9 mouse cellular contexts compared by ENCODE assay signal in the genomic region with DNA sequence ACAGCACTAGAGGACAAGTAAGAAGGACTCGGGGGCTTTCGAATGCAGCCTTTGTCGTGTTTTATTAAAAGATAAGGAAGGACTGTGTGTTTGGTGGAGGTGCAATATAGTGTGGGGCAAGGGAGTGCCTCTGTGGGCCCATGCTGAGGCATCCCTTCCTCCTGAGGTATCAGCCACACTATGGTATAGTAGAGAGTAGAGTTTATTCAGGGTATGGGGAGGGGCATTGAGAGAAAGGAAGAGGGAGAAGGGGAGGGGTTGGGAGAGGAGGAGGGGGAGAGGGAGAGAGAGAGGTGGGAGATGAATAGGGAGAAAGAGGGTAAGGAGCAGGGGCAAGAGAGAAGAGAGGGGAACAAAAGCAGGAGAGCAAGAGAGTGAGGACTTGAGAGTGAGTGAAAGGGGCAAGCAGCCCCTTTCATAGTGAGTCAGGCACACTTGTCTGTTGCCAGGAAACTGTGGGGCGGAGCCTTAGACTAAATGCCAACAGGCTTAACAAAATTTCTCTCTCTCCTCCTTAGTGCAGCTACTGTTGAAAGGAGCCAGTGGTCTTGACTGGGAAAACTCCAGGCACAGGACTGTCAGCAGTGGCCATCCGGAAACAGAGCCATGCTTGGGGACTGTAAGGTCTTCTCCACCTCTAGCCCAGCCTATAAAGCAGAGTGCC.
DNase-seq lines count a peak whose midpoint lies in the region; ATAC-seq and TF ChIP-seq lines count a peak whose summit lies in the region.
"Had no signal": no experiment of that assay in that cellular context is flagged by ENCODE, and none has a peak within 500 bp of the region (broad histone marks: within the 10 kb centered on the region; RNA-seq: fewer than 3 reads in every experiment).

No protein-coding gene starts in this region.

- H3K27ac ChIP-seq in lung, embryonic 16.5 days (ENCODE audit: low read length): no peak overlapping the region
- no peak overlapping the region for H3K27ac ChIP-seq in lung, postnatal 0 days (ENCODE audit: low read length)
- peak overlapping the region; percentile 85 for H3K27ac ChIP-seq in forebrain, embryonic 12.5 days
- peak overlapping the region; percentile 61; the same call in 1 of the 2 replicates for H3K27ac ChIP-seq in hindbrain, embryonic 15.5 days (replicated peaks)
- peak overlapping the region; percentile 1; the same call in 1 of the 2 replicates for H3K27ac ChIP-seq in stomach, embryonic 16.5 days (ENCODE audit: low read length)
- H3K27ac ChIP-seq: liver, embryonic 14.5 days had no signal

- peaks cover 5% of the 10 kb centered on the region for H3K4me1 ChIP-seq in lung, embryonic 16.5 days (replicated peaks; ENCODE audit: control insufficient read depth, insufficient read depth, low read length)
- H3K4me1 ChIP-seq in lung, postnatal 0 days (ENCODE audit: insufficient read depth, low read depth, low read length): no peaks in the 10 kb centered on the region
- H3K4me1 ChIP-seq in forebrain, embryonic 12.5 days: peaks cover 19% of the 10 kb centered on the region
- peaks cover 12% of the 10 kb centered on the region for H3K4me1 ChIP-seq in hindbrain, embryonic 15.5 days (replicated peaks)
- no peaks in the 10 kb centered on the region for H3K4me1 ChIP-seq in stomach, embryonic 16.5 days (ENCODE audit: control insufficient read depth, insufficient read depth, low read length)

- no peaks in the 10 kb centered on the region for H3K27me3 ChIP-seq in lung, embryonic 16.5 days (ENCODE audit: control insufficient read depth, insufficient read depth, low read depth, low read length)
- H3K27me3 ChIP-seq in lung, postnatal 0 days (replicated peaks; ENCODE audit: insufficient read depth, low read length): no peaks in the 10 kb centered on the region
- no peaks in the 10 kb centered on the region for H3K27me3 ChIP-seq in forebrain, embryonic 12.5 days
- H3K27me3 ChIP-seq in hindbrain, embryonic 15.5 days: no peaks in the 10 kb centered on the region
- no peaks in the 10 kb centered on the region for H3K27me3 ChIP-seq in stomach, embryonic 16.5 days (ENCODE audit: control insufficient read depth, insufficient read depth, low read length)

- no peak overlapping the region for H3K4me2 ChIP-seq in lung, embryonic 16.5 days (ENCODE audit: low read depth, low read length)
- H3K4me2 ChIP-seq in lung, postnatal 0 days (replicated peaks; ENCODE audit: low read depth, low read length): no peak overlapping the region
- H3K4me2 ChIP-seq in forebrain, embryonic 12.5 days: peak overlapping the region; percentile 35
- no peak overlapping the region for H3K4me2 ChIP-seq in hindbrain, embryonic 15.5 days
- no peak overlapping the region for H3K4me2 ChIP-seq in stomach, embryonic 16.5 days (ENCODE audit: low read depth, low read length)

- no peak overlapping the region for H3K9ac ChIP-seq in lung, embryonic 16.5 days (ENCODE audit: low read length)
- H3K9ac ChIP-seq in lung, postnatal 0 days (replicated peaks; ENCODE audit: low read depth): no peak overlapping the region
- H3K9ac ChIP-seq in forebrain, embryonic 12.5 days: no peak overlapping the region
- H3K9ac ChIP-seq in hindbrain, embryonic 15.5 days: no peak overlapping the region
- no peak overlapping the region for H3K9ac ChIP-seq in stomach, embryonic 16.5 days (ENCODE audit: low read length)
- H3K9ac ChIP-seq: liver, embryonic 14.5 days had no signal

- H3K4me3 ChIP-seq in lung, embryonic 16.5 days (ENCODE audit: low read length): no peak overlapping the region
- H3K4me3 ChIP-seq in lung, postnatal 0 days (ENCODE audit: low read depth, low read length): no peak overlapping the region
- H3K4me3 ChIP-seq in forebrain, embryonic 12.5 days (replicated peaks): no peak overlapping the region
- H3K4me3 ChIP-seq in hindbrain, embryonic 15.5 days: no peak overlapping the region
- no peak overlapping the region for H3K4me3 ChIP-seq in stomach, embryonic 16.5 days (replicated peaks; ENCODE audit: low read length)

- H3K36me3 ChIP-seq in lung, embryonic 16.5 days (ENCODE audit: control insufficient read depth, insufficient read depth, low read length): no peaks in the 10 kb centered on the region
- no peaks in the 10 kb centered on the region for H3K36me3 ChIP-seq in lung, postnatal 0 days (ENCODE audit: insufficient read depth, low read length)
- H3K36me3 ChIP-seq in forebrain, embryonic 12.5 days (replicated peaks): no peaks in the 10 kb centered on the region
- H3K36me3 ChIP-seq in hindbrain, embryonic 15.5 days: no peaks in the 10 kb centered on the region
- H3K36me3 ChIP-seq in stomach, embryonic 16.5 days (ENCODE audit: control insufficient read depth, insufficient read depth, low read length): no peaks in the 10 kb centered on the region

- TF ChIP-seq EP300 in lung, postnatal 0 days (IDR thresholded peaks at IDR 0.05): no peak

- ATAC-seq in lung, embryonic 16.5 days (ENCODE audit: low read depth): peak; percentile 61
- no peak for ATAC-seq in lung, postnatal 0 days
- peak; percentile 95 for ATAC-seq in forebrain, embryonic 12.5 days (ENCODE audit: low FRiP score)
- ATAC-seq in hindbrain, embryonic 15.5 days (ENCODE audit: low FRiP score, low read depth): peak; percentile 69; the same call in 1 of the 2 replicates
- ATAC-seq in stomach, embryonic 16.5 days (ENCODE audit: insufficient read depth, low FRiP score): no peak

- WGBS in lung, embryonic 16.5 days: 50% methylated on average over 5 of the region's 5 CpGs
- WGBS in lung, postnatal 0 days: 52% methylated on average over 5 of the region's 5 CpGs
- 31% methylated on average over 5 of the region's 5 CpGs for WGBS in forebrain, embryonic 12.5 days
- WGBS in hindbrain, embryonic 15.5 days: 57% methylated on average over 5 of the region's 5 CpGs
- WGBS in stomach, embryonic 16.5 days: 66% methylated on average over 5 of the region's 5 CpGs

- no peak for DNase-seq in lung, postnatal 0 days (ENCODE audit: low spot score)
- DNase-seq in urinary bladder, postnatal 36 days (ENCODE audit: low spot score in 2 of 2): no peak
- DNase-seq in kidney, adult 8-10 months: no peak
- DNase-seq: gastrocnemius, postnatal 14 days had no signal

- H3K9me3 ChIP-seq in lung, embryonic 16.5 days (ENCODE audit: control insufficient read depth, low read length): no peaks in the 10 kb centered on the region
- no peaks in the 10 kb centered on the region for H3K9me3 ChIP-seq in lung, postnatal 0 days (ENCODE audit: low read length)
- no peaks in the 10 kb centered on the region for H3K9me3 ChIP-seq in forebrain, embryonic 12.5 days
- H3K9me3 ChIP-seq in hindbrain, embryonic 15.5 days: no peaks in the 10 kb centered on the region
- no peaks in the 10 kb centered on the region for H3K9me3 ChIP-seq in stomach, embryonic 16.5 days (replicated peaks; ENCODE audit: control insufficient read depth, low read length)

- no peak for TF ChIP-seq CTCF in lung, postnatal 0 days (IDR thresholded peaks at IDR 0.05)

Comparison
In these comparisons a context has a peak if more than half of its experiments do, and no peak if none do; other contexts are left out.
1. ATAC-seq: peak in lung, embryonic 16.5 days (single experiment), forebrain, embryonic 12.5 days (single experiment) and hindbrain, embryonic 15.5 days (single experiment); none in lung, postnatal 0 days (single experiment) and stomach, embryonic 16.5 days (single experiment).
2. H3K27ac ChIP-seq: peak in forebrain, embryonic 12.5 days (single experiment), hindbrain, embryonic 15.5 days (single experiment) and stomach, embryonic 16.5 days (single experiment); none in lung, embryonic 16.5 days (single experiment) and lung, postnatal 0 days (single experiment).